Mouse (Mus musculus) left cerebral cortex, adult 2 months (tissue): ENCODE results near the gene Gnl3. TPM values are rescaled to one million over a fixed set of nuclear protein-coding genes. Genes with fewer than 3 reads are reported as not detected.
A peak's percentile ranks its signal among the peaks of the same experiment; 100 is the strongest.

ENCODE experiments used
- DNase-seq, 2 experiments: peaks; one replicate each; pipeline ENCODE4 v3.0.0; 2021 to 2022; ENCODE audit warnings: low spot score in 2 of 2, mixed read lengths in 1 of 2; ENCODE audit errors: extremely low spot score in 1 of 2
- H3K27ac ChIP-seq: fragments of 200-600 bp; 2 replicates; pipeline ENCODE4 v1.8.1; 2022
- H3K4me3 ChIP-seq: fragments of 200-600 bp; 2 replicates; pipeline ENCODE4 v1.8.1; 2022
- CTCF ChIP-seq: fragments of 200-600 bp; IDR thresholded peaks from 2 replicates; pipeline ENCODE4 v1.8.1; 2022; ENCODE audit warnings: antibody characterized with exemption, mild to moderate bottlenecking, moderate library complexity
- intact Hi-C: fragments of 180-260 bp; cut with DNase I; formaldehyde crosslinking; loops from one replicate; pipeline ENCODE4 v1.15.1; 2025
- long read RNA-seq, 2 experiments: library from polyadenylated mRNA; stranded (forward); transcript quantifications; one replicate each; pipeline ENCODE4 v2.0.0; 2021; ENCODE audit warnings: borderline mapping rate in 2 of 2
- total RNA-seq, 2 experiments: library from RNA; stranded (reverse); gene quantifications; 2 replicates each; pipeline ENCODE4 v1.2.3; 2021

The Gnl3 gene
- total RNA-seq, result 10 to 100 TPM; 50.5 to 51.0 TPM
- long read RNA-seq, experiment 1, transcript Gnl3-201 (15 exons, 1,947 nt), result major isoform, 9 of 19 reads
- long read RNA-seq, experiment 1, partial matches to known transcripts, result 1 of 19 reads
- long read RNA-seq, experiment 1, other reads (novel, unspliced or antisense), result 8 of 19 reads
- long read RNA-seq, experiment 2, transcript Gnl3-201 (15 exons, 1,947 nt), result major isoform, 6 of 15 reads
- long read RNA-seq, experiment 2, partial matches to known transcripts, result 0 of 15 reads
- long read RNA-seq, experiment 2, other reads (novel, unspliced or antisense), result 8 of 15 reads

- DNase-seq, result peak; percentile 98
- peak within 1 kb of the TSS; percentile 81 for H3K27ac ChIP-seq
- H3K4me3 ChIP-seq, result peak within 1 kb of the TSS; percentile 92
- peak; percentile 10 for TF ChIP-seq CTCF
- intact Hi-C loops, result loop anchor here (1.0 to 5.0 kb wide), 2 partner anchors 18 to 233 kb away; partner anchors contain the start of genes Bap1, Glt8d1, Phf7 and Spcs1
These were observed at the start of gene Gnl3, which contains the start of gene Pbrm1 for GRCm38 (mm10) chr14:31018860-31019291. Gene Gnl3 (minus strand): TSS chr14:31019152. Gene Pbrm1 (plus strand): TSS chr14:31019138.

DNA sequence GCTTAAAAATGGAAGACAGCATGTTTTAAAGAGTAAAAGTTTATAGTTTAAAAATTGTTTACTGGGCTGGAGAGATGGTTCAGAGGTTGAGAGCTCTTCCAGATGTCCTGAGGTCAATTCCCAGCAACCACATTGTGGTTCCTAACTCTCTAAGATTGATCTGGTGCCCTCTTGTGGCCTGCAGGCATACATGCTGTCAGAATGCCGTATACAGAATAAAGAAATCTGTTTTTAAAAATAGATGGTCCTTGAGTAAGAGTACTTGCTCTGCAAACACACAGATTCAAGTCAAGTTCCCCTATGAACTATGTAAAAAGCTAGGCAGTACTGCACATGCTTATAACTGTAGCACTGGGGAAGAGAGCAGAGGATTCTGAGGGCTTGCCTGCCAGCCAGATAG lies 43.3 kb upstream of the Gnl3 start:
- intact Hi-C loops, result loop anchor here (5.0 kb wide), 1 partner anchor 80 kb away; no protein-coding TSS in a partner anchor

GRCm38 (mm10) chr14:31045817-31046216 lies 26.9 kb upstream of the Gnl3 start:
- no peak overlapping the region for H3K27ac ChIP-seq
- TF ChIP-seq CTCF, result no peak
- no peak overlapping the region for H3K4me3 ChIP-seq
- intact Hi-C loops, result loop anchor here (5.0 kb wide), 1 partner anchor 34 kb away; no protein-coding TSS in a partner anchor
- no peak for DNase-seq

More for the DNA sequence above, 43.3 kb upstream of the Gnl3 start:
- peak; percentile 50 for TF ChIP-seq CTCF
- Histone ChIP-seq H3K27ac (no peak overlapping the region), H3K4me3 (no peak overlapping the region)
- no peak for DNase-seq

DNA sequence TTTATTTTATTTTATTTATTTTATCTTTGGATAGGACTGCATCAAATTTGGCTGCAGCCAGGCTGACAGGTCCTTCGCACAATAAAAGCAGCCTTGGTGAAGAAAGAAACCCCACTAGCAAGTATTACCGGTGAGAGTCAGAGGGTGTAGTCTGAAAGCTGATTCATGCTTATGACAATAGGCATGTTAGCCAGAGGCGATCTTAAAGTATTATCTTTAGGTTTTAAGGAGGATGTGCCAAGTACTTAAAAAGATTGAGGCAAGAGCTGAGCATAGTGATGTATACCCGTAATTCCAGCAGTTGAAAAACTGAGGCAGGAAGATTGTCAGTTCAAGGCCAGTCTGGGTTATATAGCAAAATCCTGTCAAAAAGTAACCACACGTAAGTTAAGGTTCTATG lies 26.3 kb upstream of the Gnl3 start:
- TF ChIP-seq CTCF, result no peak
- DNase-seq, result no peak
- Histone ChIP-seq H3K27ac (no peak overlapping the region), H3K4me3 (no peak overlapping the region)
- intact Hi-C loops, result loop anchor here (5.0 kb wide), 1 partner anchor 33 kb away; no protein-coding TSS in a partner anchor

DNA sequence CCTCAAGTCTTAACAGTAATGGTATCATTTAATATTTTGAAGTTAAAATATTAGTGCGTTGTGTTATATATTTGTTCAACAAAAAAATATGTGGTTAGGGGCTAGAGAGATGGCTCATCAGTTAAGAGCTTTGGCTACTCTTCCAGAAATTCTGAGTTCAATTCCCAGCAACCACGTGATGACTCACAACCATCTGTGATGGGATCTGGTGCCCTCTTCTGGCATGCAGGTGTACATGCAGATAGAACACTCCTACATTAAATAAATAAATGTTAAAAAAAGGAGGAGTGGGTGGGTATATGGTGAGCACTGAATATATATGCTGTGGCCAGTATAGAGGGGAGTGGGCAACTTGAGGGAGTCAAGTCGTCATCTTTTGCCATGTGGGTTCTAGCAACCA lies 6.8 kb upstream of the Gnl3 start:
- Histone ChIP-seq H3K4me3 (no peak overlapping the region), H3K27ac (no peak overlapping the region)
- peak; percentile 36 for TF ChIP-seq CTCF
- no peak for DNase-seq
- intact Hi-C loops, result no loop called here

- no peak for DNase-seq
- intact Hi-C loops, result no loop called here
- Histone ChIP-seq H3K4me3 (no peak overlapping the region), H3K27ac (no peak overlapping the region)
- no peak for TF ChIP-seq CTCF
These were observed 3.6 kb upstream of the Gnl3 start for GRCm38 (mm10) chr14:31022579-31022978.

DNA sequence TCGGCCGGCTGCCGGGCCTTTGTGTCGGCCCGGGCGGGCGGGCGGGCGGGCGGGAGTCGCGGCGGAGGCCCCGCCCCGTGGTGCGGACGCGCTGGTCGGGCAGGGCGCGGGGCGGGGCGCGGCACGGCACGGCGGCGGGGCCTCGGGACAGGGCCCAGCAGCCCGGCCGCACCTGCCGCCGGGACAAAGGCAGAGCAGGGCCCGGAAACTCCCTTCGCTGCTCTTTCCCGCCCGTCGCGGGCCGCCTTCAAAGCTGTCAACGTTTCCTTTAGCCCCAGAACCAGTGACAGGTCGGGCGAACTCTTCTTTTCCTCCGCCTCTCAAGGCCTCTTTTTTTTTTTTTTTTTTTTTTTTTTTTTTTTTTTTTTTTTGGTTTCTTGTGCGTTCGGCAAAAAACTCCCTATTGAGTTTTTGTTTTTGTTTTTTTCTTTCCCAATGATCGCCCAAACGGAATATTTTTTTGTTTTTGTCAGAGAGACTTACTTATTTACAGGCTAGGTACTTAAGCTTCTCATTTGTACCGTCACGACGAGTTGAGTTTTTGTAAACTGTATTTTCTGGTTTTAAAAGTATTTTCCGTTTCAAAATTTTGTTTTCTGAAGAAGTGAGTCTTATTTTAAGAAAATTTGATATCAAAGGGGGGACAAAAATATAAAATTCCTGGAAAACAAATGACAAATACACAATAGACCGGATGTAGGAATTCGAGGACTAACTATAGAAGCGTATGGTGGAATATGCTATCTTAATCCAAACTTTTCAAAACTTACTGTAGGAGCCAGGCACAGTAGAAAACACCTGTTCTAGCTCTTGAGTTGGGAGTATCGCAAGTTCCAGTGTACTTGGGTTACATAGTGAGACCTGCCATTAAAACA lies 616 bp upstream of the Gnl3 start:
- Histone ChIP-seq H3K4me3 (peak overlapping the region; percentile 92), H3K27ac (peak overlapping the region; percentile 72)
- no peak for TF ChIP-seq CTCF
- intact Hi-C loops, result loop anchor here (1.0 to 5.0 kb wide), 2 partner anchors 18 to 233 kb away; partner anchors contain the start of genes Bap1, Glt8d1, Phf7 and Spcs1
- peak; percentile 60 to 71 for DNase-seq

- Histone ChIP-seq H3K4me3 (peak overlapping the region; percentile 92), H3K27ac (no peak overlapping the region)
- intact Hi-C loops, result loop anchor here (5.0 kb wide), 1 partner anchor 234 kb away; the partner anchor contains the start of genes Bap1 and Phf7
- TF ChIP-seq CTCF, result no peak; the same call in 1 of the 2 replicates
- DNase-seq, result no peak
These were observed 1.1 kb downstream of the Gnl3 start for GRCm38 (mm10) chr14:31017854-31018253.

DNA sequence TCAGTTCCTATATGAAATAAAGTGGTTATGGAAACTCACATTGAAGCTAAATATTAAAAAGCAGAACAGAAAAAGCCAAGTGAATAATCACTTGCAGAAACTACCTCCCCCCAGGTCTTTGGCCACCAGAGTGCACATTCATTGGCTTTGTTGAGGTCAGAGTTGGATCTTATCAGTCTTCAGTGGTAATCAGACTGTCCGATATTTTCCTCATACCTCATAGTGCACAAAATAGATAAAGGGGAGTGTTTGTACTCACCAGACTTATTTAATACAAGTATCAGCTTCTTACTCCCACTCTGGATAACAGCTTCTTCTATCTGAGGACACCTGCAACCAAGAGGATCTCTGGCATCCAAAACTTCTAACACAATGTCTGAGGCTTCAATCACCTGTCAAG lies 2.9 kb downstream of the Gnl3 start:
- intact Hi-C loops, result loop anchor here (5.0 kb wide), 1 partner anchor 236 kb away; the partner anchor contains the start of genes Bap1 and Phf7
- DNase-seq, result no peak
- no peak for TF ChIP-seq CTCF
- H3K4me3 ChIP-seq, result no peak overlapping the region
- H3K27ac ChIP-seq, result no peak overlapping the region

DNA sequence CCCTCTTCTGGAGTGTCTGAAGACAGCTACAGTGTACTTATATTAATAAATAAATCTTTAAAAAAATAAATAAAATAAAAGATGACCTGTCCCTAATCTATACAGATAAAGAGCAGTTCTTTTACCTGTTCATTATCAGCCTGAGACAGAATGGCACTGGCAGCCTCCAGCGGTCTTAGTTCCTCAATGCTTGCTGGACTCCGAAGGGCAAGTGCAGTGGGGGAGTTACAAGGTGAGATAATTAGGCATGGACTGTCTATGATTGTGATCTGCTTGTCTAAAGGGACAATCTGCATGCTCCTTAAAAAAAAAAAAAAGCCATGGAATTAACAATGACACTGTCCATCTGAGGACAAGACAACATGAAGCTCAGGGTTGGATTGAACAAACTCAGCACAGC lies 5.0 kb downstream of the Gnl3 start:
- intact Hi-C loops, result loop anchor here (5.0 kb wide), 1 partner anchor 33 kb away; no protein-coding TSS in a partner anchor
- no peak for DNase-seq
- TF ChIP-seq CTCF, result no peak

GRCm38 (mm10) chr14:31011588-31011987 lies 7.4 kb downstream of the Gnl3 start:
- Histone ChIP-seq H3K27ac (no peak overlapping the region), H3K4me3 (no peak overlapping the region)
- intact Hi-C loops, result loop anchor here (5.0 kb wide), 1 partner anchor 36 kb away; no protein-coding TSS in a partner anchor
- no peak for DNase-seq
- no peak for TF ChIP-seq CTCF

More for the DNA sequence above, 5.0 kb downstream of the Gnl3 start:
- Histone ChIP-seq H3K27ac (no peak overlapping the region), H3K4me3 (no peak overlapping the region)

DNA sequence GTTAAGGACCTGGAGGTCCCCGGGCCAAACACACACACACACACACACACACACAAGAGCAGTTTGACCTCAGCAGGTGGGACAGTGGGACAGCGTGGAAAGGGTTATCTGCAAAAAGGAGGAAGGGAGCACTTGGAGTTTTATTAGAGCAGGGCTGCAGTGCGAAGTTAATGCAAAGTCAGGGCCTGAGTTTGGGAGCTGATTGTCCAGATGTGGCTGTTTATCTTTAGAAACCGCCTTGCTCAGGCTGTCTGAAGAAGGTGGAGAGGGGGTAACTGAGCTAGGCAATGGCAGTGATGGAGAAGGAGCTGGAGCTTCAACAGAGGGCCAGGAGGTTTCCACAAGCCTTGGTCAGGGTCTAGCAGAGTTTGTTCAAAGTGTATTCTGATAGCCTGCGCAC lies 12.2 kb downstream of the Gnl3 start:
- Histone ChIP-seq H3K4me3 (no peak overlapping the region), H3K27ac (no peak overlapping the region)
- DNase-seq, result no peak
- no peak for TF ChIP-seq CTCF
- intact Hi-C loops, result no loop called here
